Mouse (Mus musculus) liver, embryonic 11.5 days (tissue): Measurements from ENCODE around the gene Dnajc6. TPM values are rescaled to one million over a fixed set of nuclear protein-coding genes. Genes with fewer than 3 reads are reported as not detected.

Experiments
- ATAC-seq: fragments of 200-750 bp; cut with Nextera tagmentation; replicated peaks from 2 replicates; pipeline ENCODE4 v1.8.0; 2017; ENCODE audit warnings: moderate number of reproducible peaks, mild to moderate bottlenecking, moderate TSS enrichment, moderate library complexity; ENCODE audit not compliant: low FRiP score
- DNase-seq: peaks from one replicate; pipeline ENCODE4 v3.0.0-alpha.2; 2017; ENCODE audit warnings: low spot score
- H3K27ac ChIP-seq: fragments of 300-500 bp; sonication (generic); 2 replicates; pipeline ENCODE4 v1.5.1; 2014; ENCODE audit warnings: mild to moderate bottlenecking, low read depth, low read length, control low read depth
- H3K27me3 ChIP-seq: fragments of 300-500 bp; sonication (generic); replicated peaks from 2 replicates; pipeline ENCODE4 v1.6.1; 2014; ENCODE audit warnings: low read length, mixed read lengths; ENCODE audit not compliant: control insufficient read depth, insufficient read depth
- H3K36me3 ChIP-seq: fragments of 300-500 bp; sonication (generic); 2 replicates; pipeline ENCODE4 v1.6.1; 2014; ENCODE audit warnings: mild to moderate bottlenecking, low read length, moderate library complexity, mixed read lengths; ENCODE audit not compliant: control insufficient read depth, insufficient read depth
- H3K4me1 ChIP-seq: fragments of 300-500 bp; sonication (generic); replicated peaks from 2 replicates; pipeline ENCODE4 v1.6.1; 2014; ENCODE audit warnings: low read length, mixed read lengths; ENCODE audit not compliant: control insufficient read depth, insufficient read depth
- H3K4me2 ChIP-seq: fragments of 300-500 bp; sonication (generic); 2 replicates; pipeline ENCODE4 v1.6.1; 2014; ENCODE audit warnings: mild to moderate bottlenecking, control low read depth, moderate library complexity
- H3K4me3 ChIP-seq: fragments of 300-500 bp; sonication (generic); 2 replicates; pipeline ENCODE4 v1.5.1; 2014; ENCODE audit warnings: low read depth, low read length, control low read depth
- H3K9ac ChIP-seq: fragments of 300-500 bp; sonication (generic); 2 replicates; pipeline ENCODE4 v1.6.1; 2014; ENCODE audit warnings: low read depth, low read length, control low read depth
- H3K9me3 ChIP-seq: fragments of 300-500 bp; sonication (generic); 2 replicates; pipeline ENCODE4 v1.6.1; 2016; ENCODE audit warnings: low read length, inconsistent platforms, mixed read lengths; ENCODE audit not compliant: control insufficient read depth
- WGBS: fragments of 180-500 bp; shearing (Covaris S2); extraction: QIAGEN DNeasy Blood & Tissue Kit; methylation state at CpG from one replicate; pipeline ENCODE4 v1.1.7; 2014; 5-methylcytosine and 5-hydroxymethylcytosine counted together
- polyA plus RNA-seq: library from polyadenylated mRNA; unstranded; fragments of >200 nt; fragmentation: Nextera tagmentation; extraction: Ambion mirVana; gene quantifications from 2 replicates; pipeline ENCODE4 v1.2.1, GENCODE M21; 2014

Gene Dnajc6
- polyA plus RNA-seq, 1 experiment from 2014 or later = 0.14 TPM

DNA sequence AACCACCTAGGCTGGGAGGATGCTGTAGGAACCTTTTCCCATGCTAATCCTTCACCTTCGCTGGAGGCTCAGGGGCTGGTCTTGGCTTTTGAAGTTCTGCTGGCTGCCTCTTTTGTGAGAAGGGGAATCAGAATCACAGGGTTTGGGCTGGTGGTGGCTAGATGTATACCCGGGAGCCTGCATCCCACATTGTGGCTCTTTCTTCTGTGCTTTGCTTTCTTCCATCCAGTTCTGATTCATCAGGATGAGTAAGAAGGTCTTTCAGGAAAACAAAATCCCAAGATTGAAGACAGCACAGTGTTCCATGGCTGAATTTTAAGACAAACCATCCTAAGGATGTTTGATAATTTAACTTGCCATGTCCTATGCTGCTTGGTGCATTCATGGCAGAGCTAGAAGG lies 123.8 kb downstream of the Dnajc6 start:
- H3K36me3 ChIP-seq = no peaks in the 10 kb centered on the region
- WGBS = 58% methylated on average over 2 of the region's 2 CpGs

DNA sequence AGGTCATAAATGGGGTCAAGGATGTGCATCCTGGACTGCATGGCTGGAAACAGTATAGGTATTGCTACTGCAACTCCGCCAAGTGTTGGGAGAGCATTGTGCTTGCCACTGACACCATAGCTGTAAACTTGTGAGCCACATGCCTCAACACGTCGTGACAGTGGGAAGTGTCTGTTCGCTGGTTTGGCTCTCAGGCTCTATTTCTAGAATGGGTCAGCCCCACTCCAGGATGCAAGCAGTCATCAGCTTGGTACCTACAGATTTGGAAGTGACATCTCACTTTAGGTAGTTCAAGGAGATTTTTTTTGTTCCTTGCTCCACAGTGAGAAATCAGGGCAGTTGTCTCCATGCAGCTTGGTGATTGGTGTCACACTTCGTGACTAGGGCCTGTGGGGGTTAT lies 124.8 kb downstream of the Dnajc6 start:
- H3K27ac ChIP-seq = no peak overlapping the region
- ATAC-seq = no peak
- H3K9me3 ChIP-seq = no peaks in the 10 kb centered on the region

More for the DNA sequence above, 123.8 kb downstream of the Dnajc6 start:
- no peaks in the 10 kb centered on the region for H3K27me3 ChIP-seq
- H3K4me1 ChIP-seq = no peaks in the 10 kb centered on the region
- H3K9me3 ChIP-seq = no peaks in the 10 kb centered on the region
- no peak for DNase-seq
- no peak overlapping the region for H3K9ac ChIP-seq
- no peak for ATAC-seq
- H3K4me2 ChIP-seq = no peak overlapping the region
- no peak overlapping the region for H3K4me3 ChIP-seq
- H3K27ac ChIP-seq = no peak overlapping the region

DNA sequence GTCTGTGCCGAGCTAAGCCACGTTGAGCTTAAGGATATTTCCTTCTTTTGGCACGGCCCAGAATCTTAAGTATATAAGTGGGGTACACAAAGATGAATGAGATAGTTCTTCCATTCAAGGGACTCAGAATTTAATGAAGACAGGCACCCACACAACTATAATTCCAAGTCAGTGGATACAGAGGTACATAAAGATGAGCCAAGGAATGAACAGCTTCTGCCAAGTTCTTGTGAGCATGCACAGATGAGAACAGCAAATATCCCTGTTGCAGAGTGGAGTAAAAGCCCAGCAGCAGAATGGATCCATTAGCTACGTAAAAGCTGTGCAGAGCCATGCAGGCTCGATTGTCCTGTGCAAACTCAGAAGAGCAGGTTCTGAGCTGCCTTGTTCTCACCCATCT lies 128.8 kb downstream of the Dnajc6 start:
- no peak for DNase-seq

More for the DNA sequence above, 124.8 kb downstream of the Dnajc6 start:
- Histone ChIP-seq H3K4me3 (no peak overlapping the region), H3K4me1 (no peaks in the 10 kb centered on the region), H3K4me2 (no peak overlapping the region), H3K9ac (no peak overlapping the region), H3K36me3 (no peaks in the 10 kb centered on the region), H3K27me3 (no peaks in the 10 kb centered on the region)
- WGBS = 82% methylated on average over 5 of the region's 5 CpGs
- DNase-seq = no peak

DNA sequence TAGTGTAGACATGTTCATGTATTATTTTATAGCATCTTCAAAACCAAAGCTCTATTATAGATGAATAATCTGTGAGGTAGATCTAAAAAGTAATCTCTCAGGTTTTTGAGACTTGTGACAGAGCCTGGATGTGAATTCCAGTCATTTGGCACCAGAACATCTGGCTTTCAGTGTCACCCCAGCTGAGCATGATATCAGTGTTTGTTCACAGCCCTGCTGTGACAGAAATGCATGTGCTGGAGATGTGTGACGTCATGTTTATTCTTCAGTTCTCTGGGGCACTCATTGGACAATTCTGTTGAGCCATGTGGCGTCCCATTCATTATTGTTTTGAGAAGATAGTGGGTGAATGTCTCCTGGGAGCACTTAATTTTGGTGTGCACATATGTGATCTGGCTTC lies 139.1 kb downstream of the Dnajc6 start:
- ATAC-seq (no peak), DNase-seq (no peak)
- H3K36me3 ChIP-seq = no peaks in the 10 kb centered on the region
- H3K9ac ChIP-seq = no peak overlapping the region
- WGBS = 64% methylated on average over 2 of the region's 2 CpGs
- H3K9me3 ChIP-seq = no peaks in the 10 kb centered on the region
- H3K4me2 ChIP-seq = no peak overlapping the region
- H3K4me3 ChIP-seq = no peak overlapping the region
- no peak overlapping the region for H3K27ac ChIP-seq
- H3K4me1 ChIP-seq = no peaks in the 10 kb centered on the region
- H3K27me3 ChIP-seq = no peaks in the 10 kb centered on the region

More for the DNA sequence above, 128.8 kb downstream of the Dnajc6 start:
- no peak overlapping the region for H3K4me2 ChIP-seq
- WGBS = 89% methylated on average over 5 of the region's 5 CpGs
- H3K27me3 ChIP-seq = no peaks in the 10 kb centered on the region
- no peak overlapping the region for H3K9ac ChIP-seq
- no peaks in the 10 kb centered on the region for H3K4me1 ChIP-seq
- no peak overlapping the region for H3K27ac ChIP-seq
- H3K36me3 ChIP-seq = no peaks in the 10 kb centered on the region
- H3K9me3 ChIP-seq = no peaks in the 10 kb centered on the region
- no peak for ATAC-seq
- no peak overlapping the region for H3K4me3 ChIP-seq

DNA sequence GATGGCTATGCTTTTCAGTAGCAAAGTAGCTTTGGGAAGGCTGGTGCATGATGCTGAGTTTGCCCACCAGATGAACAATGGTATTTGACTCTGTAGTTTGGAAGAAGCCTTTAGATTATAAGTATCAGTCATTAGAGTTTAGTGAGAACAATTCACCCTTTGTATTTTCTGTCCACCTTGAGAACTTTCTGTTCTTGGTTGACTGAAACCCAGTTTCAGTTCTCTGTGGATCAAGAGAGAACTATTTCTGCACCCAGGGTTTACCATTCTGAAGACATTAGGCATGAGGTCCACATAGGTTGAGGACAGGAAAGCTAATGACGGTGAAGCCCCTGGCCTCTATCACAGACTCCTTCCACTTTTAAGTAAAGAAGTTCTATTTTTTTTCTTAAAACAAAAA lies 141.0 kb downstream of the Dnajc6 start:
- WGBS = 85% methylated on average over 1 of the region's 1 CpGs
- DNase-seq = no peak
- Histone ChIP-seq H3K4me1 (no peaks in the 10 kb centered on the region), H3K27ac (no peak overlapping the region), H3K4me3 (no peak overlapping the region), H3K9me3 (no peaks in the 10 kb centered on the region), H3K27me3 (no peaks in the 10 kb centered on the region), H3K36me3 (no peaks in the 10 kb centered on the region), H3K9ac (no peak overlapping the region), H3K4me2 (no peak overlapping the region)
- no peak for ATAC-seq

DNA sequence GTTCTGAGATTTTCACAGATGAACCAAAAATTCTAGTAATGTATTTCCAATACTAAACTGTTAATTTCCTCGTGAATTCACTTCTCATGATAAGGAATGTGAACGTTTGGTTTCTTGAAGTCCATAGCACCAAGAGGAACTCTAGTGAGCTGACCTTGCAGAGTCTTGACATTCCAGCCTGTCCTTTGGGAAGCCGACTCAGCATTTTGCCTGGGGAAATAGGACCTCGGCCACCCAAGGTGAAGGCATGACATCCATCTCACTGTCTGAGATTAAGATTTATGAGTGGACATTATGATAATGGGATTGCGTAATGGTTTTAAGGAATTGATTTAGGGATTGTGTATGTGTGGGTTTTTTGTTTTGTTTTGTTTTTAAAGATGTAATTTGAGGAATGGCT lies 144.2 kb downstream of the Dnajc6 start:
- H3K4me3 ChIP-seq = no peak overlapping the region
- DNase-seq = no peak
- no peak for ATAC-seq
- no peaks in the 10 kb centered on the region for H3K36me3 ChIP-seq
- H3K27me3 ChIP-seq = no peaks in the 10 kb centered on the region
- no peak overlapping the region for H3K4me2 ChIP-seq
- H3K9ac ChIP-seq = no peak overlapping the region
- H3K9me3 ChIP-seq = no peaks in the 10 kb centered on the region
- no peaks in the 10 kb centered on the region for H3K4me1 ChIP-seq
- H3K27ac ChIP-seq = no peak overlapping the region
- 62% methylated on average over 5 of the region's 5 CpGs for WGBS

DNA sequence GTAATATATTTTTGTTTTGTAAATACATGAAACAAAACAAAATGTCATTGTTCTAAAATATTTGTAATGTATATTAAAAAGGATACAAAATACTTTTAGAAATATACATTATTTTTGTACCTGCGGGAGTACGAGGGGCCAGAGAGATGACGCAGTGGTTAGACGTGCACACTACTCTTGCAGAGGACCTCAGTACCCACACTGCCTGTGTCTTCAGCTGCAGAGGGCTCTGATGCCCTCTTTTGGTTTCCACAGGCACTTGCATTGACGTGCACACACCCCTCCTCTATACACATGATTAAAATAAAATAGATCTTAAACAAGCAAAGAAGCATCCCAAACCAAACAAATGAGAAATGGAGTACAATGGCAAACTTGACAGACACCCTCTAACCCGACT lies 146.3 kb downstream of the Dnajc6 start:
- no peaks in the 10 kb centered on the region for H3K9me3 ChIP-seq
- DNase-seq (no peak), ATAC-seq (no peak)
- no peak overlapping the region for H3K27ac ChIP-seq
- H3K27me3 ChIP-seq = no peaks in the 10 kb centered on the region
- no peak overlapping the region for H3K4me2 ChIP-seq
- no peaks in the 10 kb centered on the region for H3K36me3 ChIP-seq
- WGBS = 71% methylated on average over 6 of the region's 6 CpGs
- H3K4me3 ChIP-seq = no peak overlapping the region
- no peak overlapping the region for H3K9ac ChIP-seq
- no peaks in the 10 kb centered on the region for H3K4me1 ChIP-seq

DNA sequence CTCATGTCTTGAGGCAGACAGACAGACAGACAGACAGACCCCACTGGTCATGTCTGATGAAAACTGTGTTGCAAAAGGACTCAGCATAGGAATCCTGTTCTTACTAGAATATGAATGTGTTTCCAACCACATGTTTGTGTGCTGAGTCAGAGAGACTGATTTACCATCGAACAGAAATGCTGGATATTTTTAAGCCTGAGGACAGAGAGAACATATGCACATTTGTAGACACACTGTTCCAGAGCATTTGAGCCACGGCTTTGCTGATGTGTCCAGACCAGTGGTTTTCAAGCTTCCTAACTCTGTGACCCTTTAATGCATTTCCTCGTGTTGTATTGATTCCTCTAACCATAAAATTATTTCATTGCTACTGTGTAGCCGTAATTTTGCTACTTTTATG lies 146.8 kb downstream of the Dnajc6 start:
- H3K36me3 ChIP-seq = no peaks in the 10 kb centered on the region
- H3K9me3 ChIP-seq = no peaks in the 10 kb centered on the region
- no peaks in the 10 kb centered on the region for H3K27me3 ChIP-seq
- DNase-seq (no peak), ATAC-seq (no peak)
- H3K4me3 ChIP-seq = no peak overlapping the region
- no peak overlapping the region for H3K4me2 ChIP-seq
- H3K4me1 ChIP-seq = no peaks in the 10 kb centered on the region
- no peak overlapping the region for H3K9ac ChIP-seq
- 72% methylated on average over 4 of the region's 4 CpGs for WGBS
- no peak overlapping the region for H3K27ac ChIP-seq

DNA sequence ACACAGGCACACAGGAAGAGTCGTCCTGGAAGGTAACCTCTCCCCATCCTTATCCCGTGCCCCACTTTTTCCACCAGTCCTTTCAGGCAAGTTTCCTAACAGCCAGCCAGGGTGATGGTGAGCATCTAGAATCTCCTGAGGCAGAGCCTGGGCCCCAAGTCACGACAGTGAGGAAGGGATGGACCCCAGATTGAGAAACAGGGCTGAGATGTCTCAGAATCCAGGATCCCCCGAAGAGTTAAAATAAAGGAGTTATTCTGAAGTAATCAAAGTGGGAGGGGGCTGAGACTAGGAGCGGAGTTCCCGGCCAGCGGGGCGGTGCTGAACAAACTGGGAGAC lies 150.4 kb downstream of the Dnajc6 start:
- Histone ChIP-seq H3K4me1 (peaks cover 18% of the 10 kb centered on the region), H3K36me3 (no peaks in the 10 kb centered on the region), H3K4me2 (peak overlapping the region; percentile 79), H3K4me3 (peak overlapping the region; percentile 90), H3K9ac (peak overlapping the region; percentile 70), H3K9me3 (no peaks in the 10 kb centered on the region), H3K27me3 (no peaks in the 10 kb centered on the region), H3K27ac (peak overlapping the region; percentile 69; the same call in 1 of the 2 replicates)
- DNase-seq = no peak
- no peak for ATAC-seq
- WGBS = 0% methylated on average over 8 of the region's 8 CpGs
